Mouse (Mus musculus) adrenal gland, postnatal 25 days (tissue): ENCODE results near the gene Rgs8. TPM values are rescaled to one million over a fixed set of nuclear protein-coding genes. Genes with fewer than 3 reads are reported as not detected.

Source experiments
- DNase-seq: peaks from one replicate; pipeline ENCODE4 v3.0.0; 2021; ENCODE audit warnings: mixed read lengths
- long read RNA-seq: library from polyadenylated mRNA; stranded (forward); transcript quantifications from one replicate; pipeline ENCODE4 v2.0.0, GENCODE M21; 2021
- total RNA-seq: library from RNA; stranded (reverse); gene quantifications from 2 replicates; pipeline ENCODE4 v1.2.3, GENCODE M21; 2021

The Rgs8 gene
- total RNA-seq: not detected in 2 replicates
- long read RNA-seq: 0 reads

- no peak for DNase-seq
Observed at GRCm38 (mm10) chr1:153652938-153653623, at the start of gene Rgs8. Gene Rgs8 (plus strand): TSS chr1:153653025.

- DNase-seq: no peak
Observed at GRCm38 (mm10) chr1:153617340-153617830, 35.4 kb upstream of the Rgs8 start.

GRCm38 (mm10) chr1:153623036-153623435 lies 29.8 kb upstream of the Rgs8 start:
- no peak for DNase-seq

GRCm38 (mm10) chr1:153632686-153633085 lies 20.1 kb upstream of the Rgs8 start:
- DNase-seq: no peak

GRCm38 (mm10) chr1:153635056-153635455 lies 17.8 kb upstream of the Rgs8 start:
- no peak for DNase-seq

GRCm38 (mm10) chr1:153635521-153635920 lies 17.3 kb upstream of the Rgs8 start:
- peak; percentile 41 for DNase-seq

- no peak for DNase-seq
Observed at GRCm38 (mm10) chr1:153636821-153637220, 16.0 kb upstream of the Rgs8 start.

GRCm38 (mm10) chr1:153641492-153641939 lies 11.3 kb upstream of the Rgs8 start:
- DNase-seq: peak; percentile 8

- peak; percentile 50 for DNase-seq
Observed at GRCm38 (mm10) chr1:153641940-153642501, 10.8 kb upstream of the Rgs8 start.

GRCm38 (mm10) chr1:153653674-153654073 lies 849 bp downstream of the Rgs8 start:
- DNase-seq: no peak

- DNase-seq: no peak
Observed at GRCm38 (mm10) chr1:153659666-153660065, 6.8 kb downstream of the Rgs8 start.

- DNase-seq: no peak
Observed at GRCm38 (mm10) chr1:153660982-153661688, 8.3 kb downstream of the Rgs8 start.

GRCm38 (mm10) chr1:153661689-153662002 lies 8.8 kb downstream of the Rgs8 start:
- DNase-seq: no peak

- DNase-seq: no peak
Observed at GRCm38 (mm10) chr1:153662362-153662761, 9.5 kb downstream of the Rgs8 start.

- peak; percentile 16 for DNase-seq
Observed at GRCm38 (mm10) chr1:153665066-153665715, 12.4 kb downstream of the Rgs8 start.

- no peak for DNase-seq
Observed at GRCm38 (mm10) chr1:153666236-153666635, 13.4 kb downstream of the Rgs8 start.

- DNase-seq: no peak
Observed at GRCm38 (mm10) chr1:153667244-153667727, 14.5 kb downstream of the Rgs8 start.

- DNase-seq: no peak
Observed at GRCm38 (mm10) chr1:153667781-153668180, 15.0 kb downstream of the Rgs8 start.

- peak; percentile 77 for DNase-seq
Observed at GRCm38 (mm10) chr1:153669086-153669485, 16.3 kb downstream of the Rgs8 start.

GRCm38 (mm10) chr1:153669728-153670127 lies 16.9 kb downstream of the Rgs8 start:
- DNase-seq: no peak

GRCm38 (mm10) chr1:153671352-153671751 lies 18.5 kb downstream of the Rgs8 start:
- no peak for DNase-seq

- no peak for DNase-seq
Observed at GRCm38 (mm10) chr1:153672698-153673097, 19.9 kb downstream of the Rgs8 start.

GRCm38 (mm10) chr1:153673900-153674299 lies 21.1 kb downstream of the Rgs8 start:
- no peak for DNase-seq
